Mouse (Mus musculus): ENCODE data around the gene Triap1.
"Not testable (repeated sequence)": the region's sequence is repeated elsewhere in the genome, so short reads cannot be mapped to it uniquely, and the experiment has no call there.

Gene Triap1

GRCm38 (mm10) chr5:115340007-115340406 is 1.0 kb upstream of the Triap1 start:
- no peak for DNase-seq

GRCm38 (mm10) chr5:115341314-115342165 is 515 bp downstream of the Triap1 start:
- DNase-seq, result no peak

- DNase-seq, result peak; percentile 92
Measured at GRCm38 (mm10) chr5:115347564-115347963, 6.5 kb downstream of the Triap1 start.

GRCm38 (mm10) chr5:115348546-115349224 is 7.7 kb downstream of the Triap1 start, which contains the start of gene Cox6a1:
Gene Cox6a1 (minus strand): TSS chr5:115348981.
- peak; percentile 99 for DNase-seq

GRCm38 (mm10) chr5:115349225-115349555 is 8.2 kb downstream of the Triap1 start:
- DNase-seq, result no peak

GRCm38 (mm10) chr5:115351348-115351747 is 10.3 kb downstream of the Triap1 start:
- DNase-seq, result no peak

- no peak for DNase-seq
Measured at GRCm38 (mm10) chr5:115355070-115355469, 14.0 kb downstream of the Triap1 start.

- DNase-seq, result peak; percentile 92
Measured at GRCm38 (mm10) chr5:115358872-115359271, 17.8 kb downstream of the Triap1 start.

GRCm38 (mm10) chr5:115359438-115359837 is 18.4 kb downstream of the Triap1 start:
- DNase-seq, result no peak

- no peak for DNase-seq
Measured at GRCm38 (mm10) chr5:115359851-115360372, 18.9 kb downstream of the Triap1 start.

- no peak for DNase-seq
Measured at GRCm38 (mm10) chr5:115362216-115362615, 21.2 kb downstream of the Triap1 start.

GRCm38 (mm10) chr5:115362819-115363714 is 22.0 kb downstream of the Triap1 start:
- no peak for DNase-seq

- no peak for DNase-seq
Measured at GRCm38 (mm10) chr5:115364782-115365181, 23.8 kb downstream of the Triap1 start.

GRCm38 (mm10) chr5:115371736-115372135 is 30.7 kb downstream of the Triap1 start:
- DNase-seq, result peak; percentile 64

GRCm38 (mm10) chr5:115373441-115374203 is 32.6 kb downstream of the Triap1 start:
- DNase-seq, result peak; percentile 51

- DNase-seq, result no peak
Measured at GRCm38 (mm10) chr5:115374204-115374820, 33.3 kb downstream of the Triap1 start.

GRCm38 (mm10) chr5:115375436-115375835 is 34.4 kb downstream of the Triap1 start:
- DNase-seq, result no peak

- DNase-seq, result not testable (repeated sequence)
Measured at GRCm38 (mm10) chr5:115378882-115379281, 37.9 kb downstream of the Triap1 start.

- DNase-seq, result no peak
Measured at GRCm38 (mm10) chr5:115391935-115392334, 50.9 kb downstream of the Triap1 start.

- DNase-seq, result no peak
Measured at GRCm38 (mm10) chr5:115392969-115393368, 51.9 kb downstream of the Triap1 start.

Measured in kidney, postnatal 10 days (tissue).